Mouse (Mus musculus): ENCODE measurements around the gene Ezr.

Gene Ezr

DNA sequence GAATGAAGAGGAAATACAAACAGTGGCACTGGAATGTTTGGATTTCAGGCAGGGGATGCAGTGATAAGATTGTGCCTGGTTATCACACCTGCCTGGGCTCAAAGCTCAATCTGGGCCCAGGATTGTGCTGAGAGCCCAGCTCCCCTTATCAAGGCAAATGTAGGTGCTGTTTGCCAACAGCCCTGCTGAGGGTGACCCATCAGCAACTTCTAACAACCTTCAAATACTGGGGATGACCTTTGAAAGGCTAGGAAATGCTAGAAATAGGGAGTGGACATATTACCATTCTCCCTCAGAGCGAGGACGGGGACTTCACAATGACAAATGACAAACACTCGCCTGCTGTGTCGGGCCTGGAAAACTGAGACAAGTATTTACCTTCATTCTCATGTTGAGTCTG, 15.8 kb downstream of the Ezr start:
- no peak for DNase-seq

DNA sequence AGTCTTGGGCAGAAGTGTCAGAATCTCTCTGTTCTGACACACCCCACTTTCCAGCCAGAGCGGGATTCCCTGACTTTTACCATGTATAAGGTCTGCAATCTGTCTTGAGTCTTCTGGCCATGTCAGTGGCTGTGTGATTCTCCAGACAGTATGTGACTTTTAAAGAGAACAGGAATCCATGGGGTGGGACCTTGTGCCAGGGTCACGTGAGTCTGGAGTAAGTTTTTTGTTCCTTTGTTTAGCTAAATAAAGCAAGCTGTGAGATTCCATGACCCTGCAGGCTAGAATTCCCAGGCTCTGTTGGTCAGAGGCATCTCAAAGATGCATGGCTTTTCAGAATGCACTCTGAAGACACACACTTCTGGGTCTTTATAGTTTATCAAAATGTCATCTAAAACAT, 16.7 kb downstream of the Ezr start:
- no peak for DNase-seq

DNA sequence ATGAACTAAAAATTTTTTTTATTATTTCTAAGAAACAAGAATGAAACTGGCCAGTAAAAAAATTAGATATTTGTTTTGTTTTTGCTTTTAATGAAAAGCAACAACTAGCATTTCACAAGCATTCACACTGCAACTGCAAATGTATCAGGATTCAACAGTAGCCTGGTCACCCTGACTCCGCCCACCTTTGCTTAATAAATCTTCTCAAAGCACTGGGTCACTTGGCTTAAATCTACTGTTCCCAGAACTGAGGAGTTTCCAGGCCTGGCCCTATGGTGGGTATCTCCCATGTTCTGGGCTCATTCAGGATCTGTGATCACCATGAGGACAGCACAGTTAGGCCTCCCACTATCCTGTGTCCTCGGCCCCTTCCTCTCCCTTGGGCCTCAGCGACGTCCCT, 17.9 kb downstream of the Ezr start:
- no peak for DNase-seq

DNA sequence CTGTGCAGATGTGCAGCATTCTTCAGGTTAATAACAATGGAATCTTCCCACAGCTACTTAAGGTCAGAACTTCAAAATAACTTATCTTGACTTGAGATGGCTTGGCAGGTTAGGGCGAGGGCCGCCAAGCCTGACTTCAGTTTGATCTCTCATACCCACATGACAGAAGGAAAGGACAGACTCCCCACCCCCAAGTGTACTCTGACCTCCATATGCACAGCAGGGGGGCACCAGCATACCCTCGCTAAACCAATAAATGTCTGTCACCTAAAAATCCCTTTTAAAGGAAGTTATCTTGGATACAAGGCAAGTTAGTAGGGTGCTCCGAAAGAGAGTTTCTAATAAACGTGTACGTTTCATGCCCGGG, 18.4 kb downstream of the Ezr start:
- DNase-seq, result no peak

DNA sequence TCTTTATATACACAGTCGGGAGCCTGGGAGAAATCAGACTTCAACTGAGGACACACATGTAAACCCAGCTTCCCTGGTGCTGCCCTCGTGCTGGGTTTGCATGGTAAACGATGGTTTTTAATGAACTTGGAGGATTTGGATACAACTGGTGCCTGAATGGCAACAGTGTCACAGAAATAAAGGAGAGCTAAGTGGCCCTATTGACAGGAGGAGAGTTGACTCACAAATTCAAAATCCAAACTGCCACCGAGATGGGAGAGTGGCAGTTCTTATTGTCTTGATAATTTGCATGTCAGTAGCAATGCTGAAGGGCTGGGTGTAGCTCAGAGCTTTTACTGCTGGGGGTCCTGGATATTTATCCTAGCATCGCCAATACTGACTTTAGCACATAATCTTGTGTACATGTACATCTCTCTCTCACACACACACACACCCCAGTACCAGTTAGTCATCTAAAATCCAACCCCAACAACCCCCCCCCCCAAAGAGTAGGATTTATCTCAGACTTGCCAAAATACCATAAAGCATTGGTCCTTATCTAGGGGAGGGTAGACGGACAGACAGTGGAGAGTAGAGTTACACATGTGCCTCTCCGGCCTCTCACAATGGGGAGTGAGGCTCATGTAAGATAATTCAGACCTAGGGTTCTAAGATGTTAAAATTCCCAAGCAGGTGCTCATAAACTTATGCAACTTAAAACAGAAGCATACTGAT, 18.9 kb downstream of the Ezr start:
- DNase-seq, result no peak

DNA sequence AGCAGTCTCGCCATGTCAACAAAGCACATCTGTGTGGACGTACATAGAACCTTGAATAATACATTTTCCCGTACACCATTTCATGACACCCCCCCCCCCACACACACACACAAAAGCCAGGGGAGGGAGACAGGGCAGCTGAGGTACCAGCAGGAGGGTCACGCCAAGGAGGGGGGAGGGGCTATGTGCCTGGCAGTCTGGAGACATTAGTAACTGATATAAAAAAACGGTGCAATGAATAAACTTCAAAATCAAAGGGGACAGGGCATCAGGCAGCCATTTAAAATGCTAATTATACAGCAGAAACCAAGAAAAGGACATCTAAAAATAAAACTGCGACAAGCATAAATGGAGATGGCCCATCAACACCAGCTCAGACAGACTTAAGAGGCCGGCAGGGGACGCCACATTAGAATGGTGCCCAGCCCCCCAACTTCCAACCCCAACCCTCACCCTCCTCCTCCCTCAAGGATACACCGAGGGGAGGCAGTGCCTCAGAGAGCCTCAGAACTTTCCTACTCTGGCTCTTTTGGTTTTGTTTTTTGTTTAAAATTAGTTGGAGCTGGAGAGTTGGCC, 22.8 kb downstream of the Ezr start:
- no peak for DNase-seq

DNA sequence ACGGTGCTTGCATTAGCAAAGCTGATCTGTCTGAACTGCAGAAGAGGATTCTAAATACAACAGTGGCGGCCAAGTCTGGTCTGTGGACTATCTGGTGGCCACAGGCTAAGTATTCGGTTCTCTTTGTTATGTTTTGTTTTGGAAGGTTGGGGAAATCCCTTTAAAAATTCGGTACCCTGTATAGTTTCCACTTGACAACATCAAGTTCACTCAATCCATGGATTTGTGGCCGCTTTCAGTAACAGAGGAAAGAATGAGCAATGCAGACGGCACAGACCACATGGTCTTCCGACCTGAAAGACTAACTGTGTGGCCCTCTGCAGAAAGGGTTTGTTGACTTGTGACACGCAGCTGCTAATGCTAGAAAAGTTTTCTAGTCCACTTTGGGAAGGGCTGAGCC, 23.7 kb downstream of the Ezr start:
- no peak for DNase-seq

DNA sequence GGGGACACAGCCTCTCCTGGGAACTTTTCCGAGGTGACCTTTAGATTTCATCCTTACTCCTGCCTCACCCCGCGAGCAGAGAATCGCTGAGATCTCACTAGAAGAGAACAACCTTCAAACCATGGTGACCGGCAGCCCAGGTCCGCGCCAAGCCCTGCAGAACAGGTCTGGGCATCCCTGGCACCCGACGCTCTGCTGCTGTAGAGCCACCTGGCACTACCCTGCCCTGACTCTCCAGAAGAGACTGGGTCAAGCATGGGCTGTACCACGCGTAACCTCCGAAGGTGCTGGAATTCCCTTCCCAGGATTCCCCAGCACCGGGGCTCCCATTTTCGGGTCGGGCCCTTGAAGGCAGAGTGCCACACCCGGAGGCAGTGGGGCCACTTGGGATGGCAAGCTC, 24.7 kb downstream of the Ezr start:
- DNase-seq, result no peak

DNA sequence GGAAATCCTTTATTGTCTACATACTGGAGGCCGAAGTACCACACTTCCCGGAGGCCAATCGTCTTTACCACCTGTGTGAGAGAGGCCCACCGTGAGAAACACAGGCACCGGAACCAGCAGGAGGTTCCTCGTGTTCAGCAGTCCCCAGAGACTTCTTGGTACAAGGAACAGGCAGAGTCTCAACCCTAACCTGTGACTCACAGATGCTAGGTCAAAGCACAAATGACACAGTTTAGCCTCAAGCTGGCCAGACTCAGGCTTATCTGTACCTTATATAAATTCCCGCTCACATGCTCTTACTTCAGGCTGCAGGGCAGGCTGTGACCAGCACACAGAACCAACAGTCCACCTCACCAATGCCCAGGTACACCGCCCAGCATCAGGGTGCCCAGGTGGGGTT, 26.7 kb downstream of the Ezr start:
- no peak for DNase-seq

DNA sequence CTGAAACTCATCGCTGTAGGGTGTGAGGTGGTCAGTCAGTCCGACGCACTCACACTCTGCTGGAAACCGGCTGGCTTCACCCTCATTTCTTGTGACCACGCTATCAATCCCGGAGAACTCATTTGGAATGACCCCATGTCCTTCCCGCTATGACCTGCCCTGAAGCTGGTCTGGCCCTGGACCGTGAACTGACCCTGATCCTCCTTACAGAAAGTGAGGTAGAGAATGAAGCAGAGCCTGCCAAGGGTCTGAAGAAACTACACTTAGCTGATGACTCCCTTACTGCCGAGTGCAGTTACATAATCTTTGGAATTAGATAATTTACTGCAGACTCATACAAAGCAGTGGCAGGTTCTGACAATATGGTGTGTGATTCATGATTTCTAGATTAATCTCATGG, 27.4 kb downstream of the Ezr start:
- no peak for DNase-seq

DNA sequence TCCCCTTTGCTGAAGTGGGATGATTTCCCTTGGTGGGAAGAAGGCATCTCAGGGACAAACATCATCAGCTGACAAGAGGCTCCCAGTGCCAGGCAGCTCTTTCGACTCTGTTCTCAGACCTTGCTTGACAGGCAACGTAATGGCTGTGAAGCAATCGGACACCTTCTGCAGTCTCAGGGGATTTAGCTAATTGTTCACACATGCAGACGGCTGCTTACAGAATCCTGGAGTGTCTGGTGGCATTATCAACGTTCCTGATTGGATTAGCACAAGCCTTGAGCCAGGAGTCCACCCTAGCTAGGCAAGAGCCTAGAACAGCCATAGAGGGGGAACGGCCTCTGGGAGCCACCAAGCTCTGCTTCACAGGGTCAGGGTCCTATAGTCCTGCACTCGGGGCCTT, 30.2 kb downstream of the Ezr start:
- DNase-seq, result no peak

DNA sequence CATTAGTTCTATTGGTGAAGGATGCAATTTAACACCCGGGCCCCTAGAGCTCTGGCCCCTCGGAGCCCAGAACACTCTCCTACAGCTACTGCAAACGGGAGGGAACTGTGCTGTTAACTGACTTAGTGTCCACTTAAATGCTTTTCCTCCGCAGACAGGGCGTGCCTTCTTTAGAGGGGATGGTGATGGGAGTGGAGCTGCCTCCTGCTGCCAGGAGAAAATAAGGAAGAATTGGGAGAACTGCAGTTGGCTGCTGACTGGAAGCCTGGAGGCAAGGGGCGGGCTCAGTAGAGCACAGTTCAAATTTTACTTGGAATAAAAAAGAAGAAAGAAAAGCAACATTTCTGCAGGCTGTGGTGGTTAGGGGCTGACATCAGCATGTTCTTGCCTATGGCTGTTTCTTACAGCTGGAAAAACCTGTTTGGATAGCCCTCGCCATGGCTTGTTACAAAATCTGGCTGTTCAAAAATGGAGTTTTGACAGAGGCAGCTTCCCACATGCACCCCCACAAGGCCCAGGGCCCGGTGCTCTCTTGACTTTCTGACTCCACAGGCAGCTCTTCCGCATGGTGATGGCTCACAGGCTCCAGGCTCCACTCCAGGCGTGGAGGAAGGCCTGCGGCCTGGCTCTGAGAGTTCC, 31.2 kb downstream of the Ezr start:
- no peak for DNase-seq

DNA sequence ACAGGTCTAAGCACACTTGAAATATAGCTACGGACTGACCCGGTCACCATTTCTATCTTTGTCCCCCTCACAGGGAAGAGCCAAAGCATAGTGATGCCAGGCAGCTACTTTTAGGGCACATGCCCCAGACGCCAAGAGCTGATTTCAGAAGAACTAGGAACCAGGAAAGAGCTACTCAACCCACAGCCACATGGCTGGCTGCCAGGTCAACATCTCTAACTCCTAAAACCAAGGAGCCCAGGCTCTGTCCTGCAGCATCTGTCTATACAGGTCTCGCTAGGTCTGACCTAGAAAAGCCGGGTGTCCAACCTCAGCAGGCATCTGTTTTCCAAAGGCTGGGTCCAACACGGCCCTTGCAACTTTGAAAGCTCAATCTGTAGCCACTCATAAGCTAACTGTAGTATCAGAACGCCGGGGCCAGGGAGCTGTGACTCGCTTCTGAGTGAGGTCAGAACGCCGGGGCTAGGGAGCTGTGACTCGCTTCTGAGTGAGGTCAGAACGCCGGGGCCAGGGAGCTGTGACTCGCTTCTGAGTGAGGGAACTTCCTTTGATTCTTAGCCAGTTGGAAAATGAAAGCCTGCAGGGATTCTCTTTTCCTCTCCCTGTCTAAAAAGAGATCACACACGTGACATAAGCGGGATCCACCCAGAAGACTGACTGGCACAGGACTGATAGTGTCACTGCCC, 33.7 kb downstream of the Ezr start:
- DNase-seq, result no peak

DNA sequence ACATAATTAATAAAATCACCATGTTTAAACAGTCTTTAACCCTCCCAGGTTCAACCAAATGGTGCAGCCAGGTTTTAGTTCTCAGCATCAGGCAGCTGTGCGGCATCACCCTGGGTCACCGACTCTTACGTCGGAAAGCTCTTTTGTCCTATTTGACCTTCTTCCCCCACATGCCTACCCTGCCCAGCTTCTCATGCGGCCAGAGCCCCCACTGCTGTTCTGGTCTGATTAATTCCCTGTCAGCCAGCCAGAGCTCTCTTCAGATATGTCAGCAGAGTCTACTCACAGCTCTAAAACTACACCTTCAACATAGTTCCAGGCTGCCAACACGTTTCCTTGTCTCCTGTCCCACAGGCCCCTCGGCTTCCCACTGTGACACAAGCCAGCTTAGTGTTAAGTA, 35.1 kb downstream of the Ezr start:
- no peak for DNase-seq

DNA sequence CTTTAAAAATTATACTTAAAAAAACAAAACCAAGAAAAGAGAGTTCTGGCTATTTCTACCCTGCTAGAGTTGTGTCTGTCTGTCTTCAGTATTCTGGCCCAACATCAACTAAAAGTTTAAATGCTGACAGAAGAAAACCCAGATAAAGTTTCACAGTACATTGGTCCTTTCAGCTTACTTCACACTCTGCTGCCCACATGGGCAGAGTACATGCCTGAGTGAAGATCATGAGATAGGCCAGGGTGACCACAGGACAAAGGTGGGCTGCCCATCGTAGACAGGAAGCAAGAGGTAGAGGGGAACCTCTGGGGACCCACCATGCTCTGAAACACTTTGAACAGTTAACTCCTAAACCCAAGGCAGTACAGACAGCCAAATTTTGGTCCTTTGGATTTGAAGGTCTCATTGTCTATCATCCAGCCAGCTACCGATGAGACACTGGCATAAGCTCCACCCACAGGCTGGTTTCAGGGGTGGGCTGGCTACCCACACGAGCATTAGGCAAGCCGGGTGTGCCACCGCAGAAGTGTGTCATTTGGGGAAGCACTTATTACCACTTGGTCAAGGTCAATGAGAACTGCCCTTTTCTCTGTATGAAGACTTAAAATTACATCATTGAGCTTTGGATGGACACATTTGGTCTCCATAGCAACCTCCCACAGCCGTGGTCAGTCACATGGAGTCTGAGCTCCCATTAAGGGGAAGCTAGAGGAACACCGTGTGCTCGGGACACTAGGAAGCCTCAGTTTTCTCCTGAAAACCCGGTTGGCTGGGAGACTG, 35.9 kb downstream of the Ezr start:
- no peak for DNase-seq

DNA sequence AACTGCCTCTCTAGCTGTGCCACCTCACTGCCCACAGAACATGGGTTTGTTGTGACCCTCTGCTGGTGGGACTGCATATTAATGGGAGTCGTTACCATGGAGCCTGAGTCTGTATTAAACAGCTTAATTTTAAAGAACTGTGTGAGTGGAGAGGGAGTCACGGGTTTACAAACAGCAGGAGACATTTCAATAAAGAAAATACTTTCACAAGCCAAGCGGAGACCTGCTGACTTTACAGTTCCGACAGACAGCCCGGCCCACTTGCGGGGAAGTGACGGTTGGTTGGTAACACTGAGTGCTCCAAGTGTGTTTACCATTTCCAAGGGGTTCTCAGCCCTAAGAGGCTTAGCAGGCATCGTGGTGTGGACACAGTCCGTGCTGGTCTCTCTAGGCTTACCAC, 36.6 kb downstream of the Ezr start:
- no peak for DNase-seq

DNA sequence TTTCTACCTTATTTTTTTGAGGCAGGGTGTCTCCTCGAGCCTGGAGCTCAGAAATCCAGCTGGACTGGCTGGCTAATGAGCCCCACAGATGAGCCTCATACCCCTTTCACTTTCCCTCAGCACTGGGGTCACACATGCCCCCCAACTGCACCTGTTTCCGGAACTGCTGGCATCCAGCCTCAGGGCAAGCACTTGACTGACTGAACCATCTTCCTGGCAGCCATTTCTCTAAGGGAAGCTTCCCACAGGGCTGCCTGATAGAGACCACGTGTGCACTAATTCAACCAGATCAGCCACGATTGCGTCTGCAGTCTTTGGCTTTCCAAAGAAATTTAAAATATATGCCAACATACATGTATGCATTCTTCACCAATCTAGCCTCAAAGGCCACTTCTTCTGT, 37.1 kb downstream of the Ezr start:
- DNase-seq, result no peak

DNA sequence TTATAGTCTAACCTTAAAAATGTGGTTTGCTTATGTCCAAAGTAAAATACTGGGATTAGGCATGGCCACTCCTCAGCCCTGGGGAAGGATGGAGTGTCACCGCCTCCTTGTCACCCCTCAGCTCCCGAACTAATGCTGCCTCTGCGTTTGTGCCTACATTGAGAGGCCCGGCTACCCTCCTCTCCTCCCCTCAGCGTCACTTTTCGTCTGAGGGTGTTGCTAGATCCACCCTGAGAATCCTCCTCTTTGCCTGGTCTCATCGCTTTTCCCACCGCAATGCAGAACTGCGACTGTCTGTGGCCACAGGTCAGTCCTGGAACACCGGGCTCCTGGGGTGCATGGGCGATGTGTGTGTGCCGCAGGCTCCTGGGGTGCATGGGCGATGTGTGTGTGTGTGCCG, 37.7 kb downstream of the Ezr start:
- DNase-seq, result no peak

DNA sequence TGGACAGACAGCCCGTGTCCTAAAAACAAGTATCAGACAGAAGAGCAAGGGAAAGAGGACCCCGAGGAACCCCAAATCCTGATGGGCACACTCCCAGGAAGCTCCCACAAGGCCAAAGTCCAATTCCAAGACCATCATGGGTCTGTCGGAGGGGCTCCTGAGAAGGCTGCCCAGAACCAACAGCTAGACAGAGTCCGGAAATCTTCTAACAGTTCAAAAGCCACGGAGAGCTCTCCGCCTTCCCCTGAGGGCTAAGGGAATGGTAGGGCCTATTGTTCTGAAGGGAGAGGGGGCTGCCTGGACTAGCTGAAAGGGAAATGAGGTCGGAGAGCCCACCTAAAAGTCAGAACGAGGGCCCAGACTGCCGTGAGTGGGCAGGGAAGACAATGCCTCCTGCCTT, 38.2 kb downstream of the Ezr start:
- no peak for DNase-seq

DNA sequence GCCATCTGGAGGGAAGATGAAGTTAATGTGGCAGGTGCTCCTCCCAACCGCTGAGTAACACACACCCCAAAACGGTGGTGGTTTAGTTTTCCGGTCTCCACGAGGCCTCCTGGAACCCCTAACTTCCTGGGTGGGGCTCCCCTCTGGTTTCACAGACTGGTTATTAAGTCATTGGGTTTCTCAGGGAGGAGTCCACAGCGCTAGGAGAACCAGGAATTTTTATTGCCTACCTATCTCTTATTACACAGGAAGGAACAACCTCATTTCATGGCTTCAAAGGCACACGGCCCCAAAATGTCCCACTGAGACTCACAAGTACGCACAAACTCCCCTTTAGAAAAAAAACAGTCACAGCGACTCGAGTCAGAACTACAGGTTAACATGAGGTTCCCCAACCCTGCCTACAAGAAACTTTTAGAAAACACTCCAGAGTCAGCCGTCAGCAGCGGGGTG, 38.8 kb downstream of the Ezr start:
- no peak for DNase-seq

DNA sequence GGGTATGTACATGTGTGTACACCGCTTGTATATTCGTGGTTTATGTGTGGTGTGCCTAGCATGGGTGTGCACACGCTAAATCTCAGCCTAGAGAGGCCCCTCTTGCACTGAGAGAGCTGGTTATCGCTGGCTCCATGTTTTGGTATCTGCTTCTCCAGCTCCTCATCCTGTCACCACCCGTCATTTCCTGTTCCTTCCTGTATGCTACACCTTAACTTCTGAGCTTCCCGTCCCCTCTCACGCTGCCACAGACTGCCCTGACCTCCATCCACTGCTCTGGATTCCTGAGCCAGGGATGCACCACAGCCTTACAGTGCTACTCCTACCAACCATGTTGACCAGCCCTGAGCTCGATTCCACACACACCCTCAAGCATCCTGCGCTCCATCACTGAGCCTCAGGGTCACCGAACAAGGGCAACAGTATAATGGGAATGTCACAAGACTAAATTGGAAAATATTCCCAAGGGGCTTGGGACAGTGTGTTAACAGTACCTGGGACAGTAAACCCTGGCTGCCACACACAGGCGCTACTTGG, 39.5 kb downstream of the Ezr start:
- no peak for DNase-seq

DNA sequence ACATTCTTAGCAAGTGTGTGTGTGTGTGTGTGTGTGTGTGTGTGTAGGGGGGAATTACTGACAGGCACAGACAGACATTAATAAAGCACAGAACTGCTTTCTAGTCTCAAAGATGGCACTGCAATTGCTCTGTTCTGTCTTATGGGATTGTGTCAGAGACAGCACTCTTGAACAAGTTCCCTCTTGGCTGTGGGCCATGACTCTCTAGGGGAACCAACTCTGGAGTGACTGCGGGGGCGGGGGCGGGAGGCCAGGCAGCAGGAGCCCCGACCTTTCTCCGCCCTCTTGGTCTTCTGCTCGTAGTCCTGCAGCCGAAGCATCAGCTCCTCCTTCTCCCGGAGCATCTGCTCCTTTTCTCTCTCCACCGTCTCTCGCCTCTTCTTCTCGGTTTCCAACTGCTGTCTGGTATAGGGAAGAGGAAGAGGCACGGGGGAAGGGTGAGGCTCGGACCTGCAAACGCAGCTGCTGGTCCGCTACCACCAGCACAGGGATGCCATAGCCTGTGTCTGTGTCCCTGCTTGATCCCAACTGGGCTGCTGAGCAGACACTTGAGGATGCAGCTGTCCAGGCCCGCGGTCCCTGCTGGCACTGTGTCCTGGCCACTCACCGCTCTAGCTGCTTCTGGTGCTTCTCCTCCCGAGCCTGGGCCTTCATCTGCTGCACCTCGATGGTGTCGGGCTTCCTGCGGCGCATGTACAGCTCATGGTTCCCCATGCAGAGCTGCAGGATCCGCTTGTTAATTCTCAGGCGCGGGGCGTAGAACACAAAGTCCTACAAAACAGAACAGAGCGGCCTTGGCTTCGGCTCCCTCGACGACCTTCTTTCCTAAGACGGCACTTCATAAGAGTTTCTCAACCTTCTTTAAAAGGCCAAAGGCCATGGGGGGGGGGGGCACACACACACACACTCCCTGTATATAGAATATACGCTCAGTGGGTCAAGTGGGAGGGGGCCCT, 40.2 kb downstream of the Ezr start:
- no peak for DNase-seq

Data from cerebellum, adult 11-12 months (tissue).